Mouse (Mus musculus) left cerebral cortex, adult 9 months (tissue): ENCODE data around the gene Slc52a3.
"Not testable (repeated sequence)": the region's sequence is repeated elsewhere in the genome, so short reads cannot be mapped to it uniquely, and the experiment has no call there.

Experiments
- DNase-seq, 2 experiments: peaks; one replicate each; pipeline ENCODE4 v3.0.0; 2022; ENCODE audit warnings: low spot score in 2 of 2

The Slc52a3 gene

GRCm38 (mm10) chr2:151973595-151974562 lies 22.4 kb upstream of the Slc52a3 start:
- DNase-seq = no peak

DNA sequence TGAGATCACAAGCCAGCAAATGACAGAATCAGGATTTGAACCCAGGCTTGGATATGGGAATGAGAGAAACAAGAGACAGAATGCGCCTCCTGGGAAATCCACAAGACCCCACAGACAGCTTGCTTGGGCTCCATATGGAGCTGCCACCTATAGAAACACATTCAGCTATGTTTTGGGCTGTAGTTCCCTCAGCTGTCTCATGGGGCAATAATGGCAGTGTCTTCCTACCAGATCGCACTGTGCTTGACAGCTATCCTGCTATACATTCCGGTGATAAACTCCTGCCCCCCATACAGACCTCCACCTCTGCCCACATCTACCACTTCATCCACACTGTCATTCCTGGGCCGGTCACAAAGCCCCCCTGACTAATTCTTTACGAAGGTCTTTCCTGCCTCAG lies 21.0 kb upstream of the Slc52a3 start:
- DNase-seq = no peak

DNA sequence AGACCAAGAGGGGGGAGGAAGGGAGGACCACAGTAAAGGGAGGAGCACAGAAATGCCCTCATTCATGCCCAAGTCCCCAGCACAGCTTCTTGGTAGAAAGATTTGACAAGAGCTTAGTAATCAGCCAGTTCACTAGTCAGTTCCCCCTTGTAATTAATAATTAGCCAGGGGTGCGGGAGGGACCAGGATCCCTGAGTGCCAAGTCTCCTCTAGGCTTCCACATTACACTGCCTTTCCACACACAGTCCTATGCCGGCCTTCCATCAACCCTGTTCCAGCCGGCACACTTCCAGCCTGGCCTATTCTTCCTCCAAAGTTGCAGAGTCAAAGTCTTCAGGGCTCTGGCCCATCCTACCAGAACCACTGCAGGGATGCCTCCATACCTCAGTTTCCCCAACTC lies 20.2 kb upstream of the Slc52a3 start:
- DNase-seq = no peak

GRCm38 (mm10) chr2:151977689-151978440 lies 18.4 kb upstream of the Slc52a3 start:
- DNase-seq = no peak

DNA sequence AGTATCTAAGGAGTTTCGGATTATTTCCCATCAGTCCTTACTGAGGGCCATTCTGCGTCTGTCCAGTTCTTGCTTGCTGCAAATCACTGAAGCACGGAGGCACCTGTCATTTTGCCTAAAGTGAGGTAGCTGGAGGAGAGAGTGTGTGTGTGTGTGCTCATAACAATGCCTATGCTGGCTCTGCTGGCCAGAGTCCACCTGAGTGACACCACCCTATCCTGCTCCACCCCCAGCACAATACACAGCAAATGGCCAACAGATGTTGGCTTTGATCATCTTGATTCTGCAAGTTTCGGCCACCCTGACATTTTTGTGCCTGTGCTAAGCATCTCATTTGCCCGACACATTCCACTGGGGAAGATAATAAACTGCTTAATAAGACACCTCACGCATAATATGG lies 17.8 kb upstream of the Slc52a3 start:
- DNase-seq = no peak

DNA sequence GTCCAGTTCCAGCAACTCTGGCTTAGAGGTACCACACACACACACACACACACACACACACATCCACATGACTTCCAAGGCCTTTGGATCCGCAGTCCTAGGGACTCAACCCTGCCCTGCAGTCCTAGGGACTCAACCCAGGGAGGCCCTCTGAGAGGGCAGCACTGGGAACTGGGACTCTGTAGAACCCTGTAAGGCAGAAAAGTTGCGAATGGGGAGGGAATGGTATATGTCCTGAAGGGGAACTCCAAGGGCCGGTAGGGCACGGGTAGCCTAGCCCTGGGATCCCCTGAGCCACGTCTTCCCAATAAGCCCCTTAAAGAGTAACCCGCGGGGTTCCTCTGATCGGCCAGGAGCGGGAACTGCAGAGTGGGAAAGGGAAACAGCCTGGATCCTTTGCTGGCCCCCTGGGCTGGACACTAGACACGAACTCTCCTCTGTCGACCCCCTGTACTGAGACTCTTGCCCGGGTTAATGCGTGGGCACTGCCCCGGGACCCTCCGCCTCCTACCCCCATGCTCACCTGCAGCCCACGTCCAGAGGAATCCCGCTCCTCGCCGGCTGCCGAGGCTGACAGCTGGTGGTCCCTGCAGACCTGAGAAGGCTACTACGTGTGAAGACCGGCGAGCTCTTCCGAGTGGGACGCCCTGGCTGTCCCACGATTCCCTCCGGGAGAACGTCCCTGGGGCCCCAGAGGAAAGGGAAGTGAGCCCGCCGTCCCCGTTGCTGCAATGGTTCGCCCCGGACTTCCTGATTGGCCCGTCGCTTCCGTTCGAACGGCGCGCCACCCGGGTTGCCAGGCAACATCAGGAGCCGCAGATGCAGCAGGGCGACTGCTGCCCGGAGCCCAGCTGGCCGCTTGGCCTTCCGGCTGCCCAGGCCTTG lies 16.6 kb upstream of the Slc52a3 start, which contains the start of gene Fam110a:
Gene Fam110a (minus strand): TSS at position 750 of the 885 bp plus-strand sequence.
- DNase-seq = peak; percentile 68 to 92

- no peak for DNase-seq
Measured at GRCm38 (mm10) chr2:151980355-151980693, 16.0 kb upstream of the Slc52a3 start.

DNA sequence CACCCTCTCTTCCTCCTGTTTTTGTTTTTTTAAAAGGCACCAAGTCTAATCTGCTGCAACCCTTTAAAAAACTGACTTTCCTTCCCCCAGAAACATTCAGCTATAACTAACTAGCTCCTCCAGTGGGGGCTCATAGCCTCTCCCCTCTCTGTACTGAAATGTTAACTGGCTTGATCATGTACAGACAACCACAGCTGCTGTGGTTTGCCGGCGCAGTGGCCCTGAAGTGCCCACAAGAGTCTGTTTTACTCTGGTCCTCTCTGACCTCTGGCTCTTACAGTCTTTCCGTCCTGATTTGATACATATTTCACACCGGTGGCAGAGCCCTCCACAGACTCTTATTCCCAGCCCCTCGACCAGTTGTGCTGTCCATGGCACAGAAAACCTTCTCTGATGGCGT lies 15.0 kb upstream of the Slc52a3 start:
- no peak for DNase-seq

DNA sequence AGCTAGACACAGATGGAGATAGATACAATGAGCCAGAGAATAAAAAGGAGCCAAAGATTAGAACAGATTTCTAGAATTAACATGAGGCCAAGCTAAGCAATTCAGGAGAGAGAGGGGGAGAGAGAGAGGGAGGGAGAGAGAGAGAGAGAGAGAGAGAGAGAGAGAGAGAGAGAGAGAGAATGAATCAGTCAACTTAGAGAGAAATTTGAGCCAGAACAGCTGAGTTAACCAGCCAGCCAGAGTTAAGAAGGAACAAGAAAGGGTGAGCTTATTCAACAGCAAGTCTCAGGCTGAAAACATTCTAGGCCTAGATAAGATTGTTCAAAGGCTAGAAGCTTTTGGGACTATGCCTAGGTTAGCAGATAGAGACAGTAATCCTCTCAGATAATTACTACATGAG lies 13.8 kb upstream of the Slc52a3 start:
- DNase-seq = no peak

DNA sequence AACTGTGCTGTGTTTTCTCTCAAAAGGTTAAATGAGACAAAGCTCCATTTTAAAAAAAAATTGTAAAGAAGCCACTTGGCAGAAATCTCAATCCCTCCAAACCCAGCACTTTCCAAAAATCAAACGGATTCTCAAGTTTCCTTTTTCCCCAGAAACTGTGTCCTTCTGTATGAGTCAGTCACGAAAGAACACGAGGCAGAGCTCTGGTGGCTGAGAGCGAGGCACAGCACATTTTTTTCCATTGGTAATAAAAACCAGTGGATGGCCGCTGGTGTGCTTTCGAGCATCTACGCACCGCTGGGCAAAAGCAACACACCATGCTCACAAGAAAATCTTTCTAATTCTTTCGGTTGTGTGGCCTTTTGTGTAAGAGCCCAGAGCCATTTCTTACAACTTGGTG lies 12.3 kb upstream of the Slc52a3 start:
- no peak for DNase-seq

- DNase-seq = no peak
Measured at GRCm38 (mm10) chr2:151985426-151986172, 10.7 kb upstream of the Slc52a3 start.

GRCm38 (mm10) chr2:151986958-151987357 lies 9.4 kb upstream of the Slc52a3 start:
- no peak for DNase-seq

DNA sequence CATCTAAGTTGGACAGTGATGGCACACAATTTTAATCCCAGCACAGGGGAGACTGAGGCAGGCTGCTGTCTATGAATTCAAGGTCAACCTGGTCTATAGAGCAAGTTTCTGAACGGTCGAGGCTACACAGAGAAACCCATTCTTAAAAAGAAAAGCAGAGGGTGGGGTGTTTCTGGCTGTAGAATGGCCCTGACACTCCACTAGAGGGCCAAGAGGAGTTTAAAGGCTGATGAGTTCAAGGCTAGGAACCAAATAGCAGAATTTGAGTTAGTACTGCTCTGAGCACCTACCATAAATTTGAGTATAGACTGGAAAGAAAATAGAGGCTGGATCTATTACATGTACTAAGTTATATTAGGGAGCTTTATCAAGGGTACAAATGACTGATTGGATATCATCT lies 7.3 kb upstream of the Slc52a3 start:
- no peak for DNase-seq

- DNase-seq = no peak
Measured at GRCm38 (mm10) chr2:151990985-151991394, 5.3 kb upstream of the Slc52a3 start.

DNA sequence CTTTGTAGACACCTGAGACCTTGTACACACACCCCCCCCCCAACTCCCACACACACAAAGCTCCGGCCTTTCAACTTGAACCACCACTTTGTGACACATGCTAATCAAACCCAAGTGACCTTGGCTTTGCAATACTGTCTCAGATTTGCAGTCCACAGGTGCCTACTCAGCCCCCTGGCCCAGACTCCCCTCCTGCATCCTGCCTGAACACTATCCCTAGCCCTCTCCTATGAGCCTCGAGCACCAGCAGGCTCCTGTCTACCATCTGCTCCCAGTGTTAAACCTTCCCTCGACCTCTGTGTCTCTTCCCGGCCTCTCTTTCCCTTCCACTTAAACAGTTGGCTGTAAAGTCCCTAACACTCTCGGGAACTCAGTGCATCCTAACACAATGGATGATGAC lies 4.9 kb upstream of the Slc52a3 start:
- DNase-seq = no peak

DNA sequence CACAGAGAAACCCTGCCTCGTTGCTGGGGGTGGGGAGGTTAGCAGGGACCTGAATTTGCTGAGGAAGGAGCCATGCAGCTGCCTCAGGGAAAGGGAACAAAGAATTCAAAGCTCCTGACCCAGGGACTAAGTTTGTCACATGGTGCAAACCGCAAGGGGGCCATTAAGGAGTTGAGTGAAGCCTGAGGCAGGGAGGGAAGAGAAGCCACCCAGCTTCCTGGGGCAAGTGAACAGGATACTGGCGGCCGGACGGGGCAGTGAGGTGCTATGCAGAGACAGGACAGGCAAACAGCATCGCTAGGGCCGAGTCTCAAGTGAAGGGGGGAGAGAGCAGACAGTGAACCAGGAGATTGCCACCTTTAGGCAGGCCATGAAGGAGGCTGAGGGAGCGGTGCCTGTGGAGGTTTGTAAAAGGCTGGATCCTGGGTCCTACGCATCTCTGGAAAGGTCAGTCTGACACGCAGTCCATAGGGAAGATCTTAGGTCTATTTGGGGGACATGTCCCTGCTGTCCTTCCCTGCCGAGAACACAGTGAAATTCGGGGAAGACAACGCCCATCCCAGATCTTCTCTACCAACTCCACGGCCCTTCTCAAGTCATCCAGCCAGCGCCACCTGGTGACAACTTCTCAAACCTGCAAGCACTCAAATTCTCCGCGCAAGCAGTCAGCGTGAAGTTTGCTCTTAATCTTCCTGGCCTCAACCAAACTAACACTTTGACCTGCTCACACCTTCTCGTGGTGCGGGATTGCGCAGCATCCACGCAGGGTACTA lies 1.8 kb upstream of the Slc52a3 start:
- DNase-seq = peak in 1 of 2 experiments; percentile 76

DNA sequence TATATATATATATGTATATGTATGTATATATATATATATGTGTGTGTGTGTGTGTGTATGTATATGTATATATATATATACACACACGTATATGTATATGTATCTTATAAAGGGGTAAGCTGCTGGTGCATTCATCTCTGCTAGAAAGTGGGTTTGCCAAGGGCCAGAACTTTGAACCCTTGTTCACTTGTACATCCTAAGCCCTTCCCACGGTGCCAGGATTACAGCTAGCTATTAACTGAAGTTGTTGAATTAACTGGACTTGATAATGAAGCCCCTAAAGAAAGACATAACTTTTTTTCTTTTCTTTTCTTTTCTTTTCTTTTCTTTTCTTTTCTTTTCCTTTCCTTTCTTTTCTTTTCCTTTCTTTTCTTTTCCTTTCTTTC lies 872 bp downstream of the Slc52a3 start:
- DNase-seq = not testable (repeated sequence)

- no peak for DNase-seq
Measured at GRCm38 (mm10) chr2:151997776-151998504, 1.6 kb downstream of the Slc52a3 start.

- DNase-seq = no peak
Measured at GRCm38 (mm10) chr2:151998505-151998899, 2.2 kb downstream of the Slc52a3 start.

- DNase-seq = no peak
Measured at GRCm38 (mm10) chr2:151998932-151999331, 2.6 kb downstream of the Slc52a3 start.
